Mouse (Mus musculus) ovary, postnatal 36 days (tissue): ENCODE data around the gene Tmem201.
"Not testable (repeated sequence)": the region's sequence is repeated elsewhere in the genome, so short reads cannot be mapped to it uniquely, and the experiment has no call there.

Experiments
- DNase-seq: peaks from one replicate; pipeline ENCODE4 v3.0.0; 2022; ENCODE audit warnings: low spot score, mixed read lengths

Gene Tmem201

GRCm38 (mm10) chr4:149737383-149738324, at the start of gene Tmem201:
TSS of gene Tmem201 (minus strand) at chr4:149738044.
- DNase-seq, result peak; percentile 95

GRCm38 (mm10) chr4:149784901-149785300, 47.1 kb upstream of the Tmem201 start:
- DNase-seq, result no peak

GRCm38 (mm10) chr4:149784371-149784770, 46.5 kb upstream of the Tmem201 start:
- no peak for DNase-seq

GRCm38 (mm10) chr4:149782975-149783374, 45.1 kb upstream of the Tmem201 start:
- DNase-seq, result no peak

- no peak for DNase-seq
These were observed 42.9 kb upstream of the Tmem201 start for GRCm38 (mm10) chr4:149780565-149781356.

- no peak for DNase-seq
These were observed 42.1 kb upstream of the Tmem201 start for GRCm38 (mm10) chr4:149779966-149780365.

GRCm38 (mm10) chr4:149777126-149777525, 39.3 kb upstream of the Tmem201 start:
- peak; percentile 58 for DNase-seq

- DNase-seq, result no peak
These were observed 38.0 kb upstream of the Tmem201 start for GRCm38 (mm10) chr4:149775760-149776362.

GRCm38 (mm10) chr4:149775330-149775729, 37.5 kb upstream of the Tmem201 start:
- peak; percentile 62 for DNase-seq

- peak; percentile 97 for DNase-seq
These were observed 36.2 kb upstream of the Tmem201 start, which contains the start of gene Slc25a33 for GRCm38 (mm10) chr4:149774094-149774470. TSS of gene Slc25a33 (minus strand) at chr4:149774277.

- DNase-seq, result no peak
These were observed 35.7 kb upstream of the Tmem201 start for GRCm38 (mm10) chr4:149773408-149774093.

GRCm38 (mm10) chr4:149772394-149772793, 34.5 kb upstream of the Tmem201 start:
- DNase-seq, result no peak

GRCm38 (mm10) chr4:149765201-149765600, 27.4 kb upstream of the Tmem201 start:
- no peak for DNase-seq

GRCm38 (mm10) chr4:149763335-149763734, 25.5 kb upstream of the Tmem201 start:
- DNase-seq, result no peak

GRCm38 (mm10) chr4:149759517-149759916, 21.7 kb upstream of the Tmem201 start:
- no peak for DNase-seq

- no peak for DNase-seq
These were observed 20.6 kb upstream of the Tmem201 start for GRCm38 (mm10) chr4:149758423-149758822.

- not testable (repeated sequence) for DNase-seq
These were observed 18.7 kb upstream of the Tmem201 start for GRCm38 (mm10) chr4:149756546-149756945.

- no peak for DNase-seq
These were observed 15.0 kb upstream of the Tmem201 start for GRCm38 (mm10) chr4:149752836-149753235.

- DNase-seq, result peak; percentile 56
These were observed 14.4 kb upstream of the Tmem201 start for GRCm38 (mm10) chr4:149752124-149752799.

- DNase-seq, result no peak
These were observed 12.8 kb upstream of the Tmem201 start for GRCm38 (mm10) chr4:149750671-149751070.

GRCm38 (mm10) chr4:149749663-149750015, 11.8 kb upstream of the Tmem201 start:
- not testable (repeated sequence) for DNase-seq
